Mouse (Mus musculus): ENCODE measurements around the gene Cers6.

GRCm38 (mm10) chr2:68951706-68952105 lies 90.5 kb downstream of the Cers6 start:
- TF ChIP-seq CTCF (IDR thresholded peaks at IDR 0.05; ENCODE audit: insufficient read depth, low read depth, low read length), result no peak
- no peak for TF ChIP-seq POLR2A (IDR thresholded peaks at IDR 0.05; ENCODE audit: insufficient read depth, low read depth, low read length)

Data from olfactory bulb, adult 2 months (tissue).